Mouse (Mus musculus) urinary bladder, postnatal 10 days (tissue): Measurements from ENCODE around the gene Zfp472.
"Not testable (repeated sequence)": the region's sequence is repeated elsewhere in the genome, so short reads cannot be mapped to it uniquely, and the experiment has no call there.

Source experiments
- DNase-seq: peaks from one replicate; pipeline ENCODE4 v3.0.0; 2022; ENCODE audit warnings: low spot score

Zfp472 gene

GRCm38 (mm10) chr17:33008337-33008736, 42.7 kb downstream of the Zfp472 start:
- DNase-seq = no peak

- not testable (repeated sequence) for DNase-seq
Measured at GRCm38 (mm10) chr17:33020434-33020833, 54.8 kb downstream of the Zfp472 start.
